Mouse (Mus musculus) layer of hippocampus, postnatal 14 days (tissue): ENCODE measurements at regions not wholly inside any gene's neighbourhood (a gene's known extent, or its start where the extent isn't known, plus 50 kb on each side); places are given as distances from the start of the nearest gene placed in this dataset.

Experiments
- DNase-seq, 2 experiments: peaks; one replicate each; pipeline ENCODE4 v3.0.0; 2021 to 2022; ENCODE audit warnings: low spot score in 2 of 2, mixed read lengths in 1 of 2

DNA sequence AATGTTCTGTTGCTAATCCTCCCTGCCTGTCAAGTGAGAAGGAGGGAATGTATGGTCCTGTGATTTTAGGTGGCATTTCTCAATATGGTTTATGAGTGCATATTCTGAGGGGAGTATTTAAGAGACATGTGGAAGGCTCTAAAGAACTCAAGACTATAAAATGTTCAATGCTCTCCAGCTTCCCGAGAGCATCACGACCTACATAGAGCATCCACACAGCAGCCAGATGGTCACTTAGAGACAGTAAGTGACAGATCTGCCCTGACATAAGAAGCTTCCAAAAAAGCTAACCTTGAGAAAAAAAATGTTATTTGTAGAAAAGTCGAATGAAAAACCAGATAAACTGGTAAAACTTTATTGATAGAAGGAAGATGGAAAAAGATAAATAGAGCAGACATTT is 444.9 kb upstream of the Tnp1 start:
- no peak for DNase-seq

DNA sequence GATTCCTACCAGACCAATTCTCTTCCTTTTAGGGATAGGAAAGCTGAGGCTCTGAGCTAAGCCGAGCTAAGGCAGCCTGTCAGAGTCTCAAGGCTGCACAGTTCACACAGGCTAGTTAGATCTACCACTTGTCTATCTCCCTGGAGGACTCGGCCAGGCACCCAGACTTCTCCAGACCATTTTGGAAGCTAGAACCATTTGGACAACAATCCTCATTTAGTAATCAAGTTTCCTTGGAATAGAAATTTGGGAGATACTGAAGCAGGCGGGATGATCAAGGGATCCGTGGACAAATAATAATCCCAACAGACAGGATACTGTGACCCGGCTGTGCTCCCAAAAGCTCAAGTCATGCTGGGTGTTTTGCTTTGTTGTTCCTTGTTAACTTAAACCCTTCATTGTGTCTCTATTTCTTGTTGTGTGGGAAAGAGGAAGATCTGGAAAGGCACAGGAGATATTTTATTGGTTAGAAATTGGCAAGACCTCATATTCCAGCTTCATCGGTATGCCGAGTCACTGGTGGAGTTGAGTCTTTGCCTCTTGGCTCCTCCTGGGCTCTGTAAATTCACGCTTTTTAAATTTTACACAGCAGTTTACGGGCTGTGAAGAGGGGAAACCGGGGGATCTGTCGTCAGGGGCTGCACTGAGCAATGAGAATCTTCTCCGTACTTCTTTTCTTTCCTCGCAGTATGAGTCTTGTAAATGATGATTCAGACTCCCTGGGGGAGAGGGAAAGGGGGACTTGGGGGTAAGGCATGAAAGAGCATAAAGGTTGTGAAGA is 444.2 kb upstream of the Tnp1 start:
- no peak for DNase-seq

DNA sequence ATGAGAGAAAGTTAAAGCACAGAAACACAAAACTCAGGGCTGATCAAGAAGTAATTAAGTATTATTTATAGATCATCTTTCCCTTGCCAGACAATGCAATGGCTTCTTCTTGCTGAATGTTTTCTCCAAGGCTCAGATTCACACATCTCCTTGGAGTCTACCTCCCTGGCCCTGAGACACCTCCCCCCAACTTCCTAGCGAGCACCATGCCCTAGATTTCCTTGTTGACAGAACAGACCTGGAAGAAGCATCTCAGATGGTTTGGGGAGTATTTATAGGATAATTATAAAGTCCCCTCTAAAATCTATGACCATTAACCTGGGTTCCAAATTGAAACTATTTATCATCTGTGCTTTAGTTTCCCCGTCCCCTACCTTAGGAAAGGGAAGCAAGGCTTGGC is 441.6 kb upstream of the Tnp1 start:
- DNase-seq = no peak

DNA sequence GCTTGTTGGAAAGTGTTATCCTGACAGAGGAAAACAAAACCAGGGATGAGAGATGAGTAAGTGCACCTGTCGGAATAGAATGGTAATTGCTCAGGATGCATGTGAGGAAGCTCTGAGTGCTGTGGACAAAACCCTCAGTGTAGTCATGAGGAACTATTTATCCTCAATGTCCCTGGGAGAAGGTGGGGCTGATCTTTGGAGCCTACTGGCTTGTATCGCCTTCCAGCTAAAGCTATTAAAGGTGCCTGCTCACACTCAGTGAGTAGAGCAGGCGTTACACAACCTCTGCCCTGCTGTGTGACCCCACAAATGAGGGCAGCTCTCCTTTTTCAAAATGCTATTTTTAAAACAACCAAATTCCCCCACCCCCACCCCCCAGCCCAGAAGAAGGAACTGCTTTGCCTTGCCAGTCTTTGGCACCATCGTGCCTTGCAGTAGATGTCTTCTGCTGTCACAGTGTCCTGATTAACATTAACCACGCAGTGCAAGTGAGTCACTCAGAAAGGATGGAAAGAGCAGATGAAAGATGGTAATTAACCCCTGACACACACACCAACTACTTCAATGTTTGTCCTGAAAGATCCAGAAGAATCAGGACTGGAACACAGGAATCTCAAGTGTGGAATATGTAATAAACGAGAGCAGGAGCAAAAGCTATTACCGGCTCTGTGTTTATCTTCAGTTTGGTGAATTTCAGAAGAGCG is 440.8 kb upstream of the Tnp1 start:
- no peak for DNase-seq

DNA sequence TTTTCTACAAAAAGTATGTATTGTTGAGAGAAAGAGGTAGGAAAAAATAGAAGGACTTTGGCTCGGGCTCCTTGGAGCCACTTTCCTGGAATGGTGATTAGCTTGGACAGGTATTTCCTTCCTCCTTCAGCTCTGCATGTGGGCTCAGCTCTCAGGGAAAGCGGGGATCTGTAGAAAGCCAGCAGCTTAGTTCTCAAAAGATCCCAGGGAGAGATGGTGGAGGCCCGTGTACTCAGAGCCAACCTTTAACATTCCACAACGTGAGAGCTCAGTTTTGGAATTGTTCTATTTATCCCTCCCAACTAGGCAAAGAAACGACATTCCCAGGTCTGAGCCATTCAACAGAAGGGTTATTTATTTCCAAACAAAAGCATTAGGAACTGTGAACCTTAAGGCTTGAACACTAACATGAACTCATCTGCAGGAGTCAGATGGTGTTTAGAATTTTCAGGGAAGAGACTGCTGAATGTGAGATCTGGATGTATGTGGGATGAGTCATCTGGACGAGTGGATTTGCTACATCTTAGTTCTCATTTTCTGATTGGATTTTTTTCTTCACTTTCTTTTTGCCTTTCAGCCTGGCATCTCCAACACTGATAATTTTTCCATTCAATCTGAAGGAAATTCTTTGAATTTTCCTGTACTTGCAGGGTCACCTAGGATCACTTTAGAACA is 428.6 kb upstream of the Tnp1 start:
- DNase-seq = no peak

DNA sequence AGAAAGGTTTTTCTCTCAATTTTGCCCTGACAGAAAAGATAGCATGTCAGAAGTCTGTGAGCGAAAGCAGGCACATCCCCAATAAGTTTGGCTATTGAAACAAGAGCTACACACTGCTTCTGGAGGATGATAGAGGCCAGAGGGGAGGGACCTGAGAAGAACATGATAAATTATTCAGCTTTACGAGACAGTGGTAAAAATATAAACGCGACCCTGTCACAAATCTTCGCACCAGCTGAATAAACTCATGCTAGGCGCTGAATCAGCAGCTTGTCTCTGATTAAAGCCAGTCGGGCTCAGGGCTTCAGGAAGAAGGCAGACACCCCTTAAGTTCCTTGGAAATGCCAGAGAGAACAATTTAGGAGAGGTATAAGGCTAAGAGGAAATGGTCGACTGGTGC is 422.7 kb upstream of the Tnp1 start:
- no peak for DNase-seq

DNA sequence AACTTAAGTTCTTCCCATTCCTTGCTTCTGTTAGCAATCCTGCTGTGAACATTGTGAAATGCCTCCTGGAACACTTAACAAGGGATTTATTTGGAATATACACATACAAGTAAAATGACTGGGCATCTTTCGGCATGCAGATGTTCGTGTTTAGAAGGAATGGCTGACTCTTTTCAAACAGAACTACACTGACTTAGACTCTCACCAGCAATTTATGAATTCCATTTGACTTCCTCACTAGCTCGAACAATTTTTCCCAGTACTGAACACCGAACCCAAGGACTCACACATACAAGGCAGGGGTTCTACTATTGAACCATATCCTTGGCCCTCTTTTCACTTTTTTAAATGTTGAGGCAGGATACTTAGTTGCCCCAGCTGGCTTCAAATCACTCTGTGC is 412.4 kb upstream of the Tnp1 start:
- no peak for DNase-seq

DNA sequence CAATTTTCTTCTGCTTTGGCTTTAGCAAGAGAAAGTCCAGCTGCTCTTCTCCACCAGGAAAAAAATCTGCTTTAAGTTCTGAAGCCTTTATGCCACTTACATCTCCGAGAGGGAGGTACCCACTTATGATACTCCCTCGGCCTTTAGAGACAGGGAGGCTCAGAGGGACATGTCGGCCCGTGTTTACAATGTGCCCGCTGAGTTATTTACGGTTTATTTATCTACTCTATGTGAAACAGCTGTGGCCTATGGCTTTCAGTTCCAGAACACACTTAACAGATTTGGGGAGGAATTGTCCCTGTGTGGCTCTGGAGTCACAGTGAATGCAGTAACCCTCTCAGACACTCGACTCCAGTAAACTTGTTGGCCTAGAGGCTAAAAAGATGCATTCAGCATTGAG is 409.3 kb upstream of the Tnp1 start:
- DNase-seq = no peak

DNA sequence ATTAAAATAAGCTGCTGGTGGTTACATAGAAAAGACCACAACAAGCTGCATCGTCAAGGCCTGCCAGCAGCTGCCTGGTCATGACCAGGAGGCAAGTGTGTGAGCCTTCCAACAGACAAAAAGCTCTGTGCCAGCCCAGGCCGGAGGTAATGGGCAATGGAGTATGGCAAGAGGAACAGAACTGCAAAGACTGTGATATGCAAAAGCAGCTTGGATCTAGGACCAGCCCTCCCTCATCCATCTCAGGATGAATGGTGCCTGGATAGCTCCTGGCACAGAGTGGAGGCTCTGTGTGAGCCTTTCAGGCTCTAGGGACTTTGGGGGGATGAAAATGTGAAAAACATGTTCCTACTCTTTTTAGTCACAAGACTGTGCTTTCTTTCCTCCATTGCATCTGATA is 402.5 kb upstream of the Tnp1 start:
- DNase-seq = peak; percentile 9 to 17

DNA sequence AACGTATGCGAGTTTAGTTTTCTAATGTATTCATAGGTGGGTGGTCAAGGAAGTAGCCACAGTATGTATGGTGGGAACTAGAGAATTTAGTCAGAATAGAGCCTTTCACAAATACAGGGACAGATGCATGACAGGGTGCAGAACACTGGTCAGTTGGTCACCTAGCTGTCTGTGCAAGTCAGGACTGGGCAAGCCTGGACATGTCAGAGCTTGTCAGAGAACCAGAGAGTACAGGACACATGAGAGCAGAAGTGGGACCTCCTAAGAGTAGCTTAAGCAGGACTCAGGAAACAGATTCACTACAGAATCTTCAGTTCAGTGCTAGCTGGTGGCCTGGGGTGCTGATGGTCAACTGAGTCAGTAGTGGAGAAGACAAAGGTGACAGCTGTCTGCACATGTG is 395.7 kb upstream of the Tnp1 start:
- DNase-seq = no peak

DNA sequence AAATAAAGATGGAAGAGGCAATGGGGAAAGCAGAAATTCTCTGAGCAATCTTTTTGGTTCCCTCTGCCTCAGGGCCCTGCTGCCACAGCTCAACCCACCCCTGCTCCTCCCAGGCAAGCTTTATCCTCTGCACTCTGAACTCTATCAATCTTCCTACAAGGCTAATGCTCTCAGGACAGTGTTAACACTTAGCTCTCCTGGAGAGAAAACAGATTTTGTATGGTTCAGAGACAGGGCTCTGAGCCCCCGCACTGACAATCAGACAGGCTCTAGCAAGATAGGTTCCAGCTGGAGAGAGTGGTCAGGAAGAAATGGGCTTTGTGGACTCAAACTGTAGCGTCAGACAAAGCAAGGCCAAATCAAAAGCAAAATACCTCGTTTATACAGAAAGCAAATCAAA is 383.5 kb upstream of the Tnp1 start:
- no peak for DNase-seq

DNA sequence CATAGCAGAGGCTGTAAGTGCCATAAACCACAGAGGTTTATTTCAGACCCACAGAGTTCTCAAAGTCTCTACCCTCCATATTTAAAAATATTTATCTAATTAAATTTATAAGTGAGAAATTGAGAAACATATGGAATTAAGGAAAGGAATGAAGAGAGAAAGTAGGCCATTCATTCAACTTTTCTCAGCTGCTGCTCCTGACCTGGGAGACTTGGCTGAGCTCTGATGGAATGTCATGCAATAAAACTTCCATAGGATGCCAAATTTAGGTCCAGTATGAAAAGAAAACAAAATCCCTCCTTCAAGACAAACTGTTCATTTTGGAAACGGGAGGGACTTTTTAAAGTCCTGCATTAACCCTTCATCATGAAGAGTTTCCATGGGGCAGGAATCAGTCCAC is 379.3 kb upstream of the Tnp1 start:
- DNase-seq = no peak

DNA sequence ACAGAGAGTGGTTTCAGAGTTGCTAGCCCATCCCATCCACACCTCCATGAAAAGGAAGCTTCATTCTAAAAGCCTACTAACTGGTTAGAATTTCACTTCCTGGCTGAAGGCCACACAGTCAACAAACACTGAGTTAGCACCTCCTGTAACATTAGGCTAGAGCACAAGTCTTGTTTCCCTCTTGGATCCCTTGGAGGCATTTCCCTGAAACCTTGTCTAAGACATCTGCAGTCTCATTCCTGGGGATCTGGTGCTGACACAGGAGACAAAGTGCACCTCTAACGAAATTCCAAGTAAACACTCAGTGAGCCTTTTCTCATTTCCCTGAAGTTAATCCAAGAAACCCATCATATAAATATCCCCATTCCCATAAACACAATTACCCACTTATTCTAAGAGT is 378.8 kb upstream of the Tnp1 start:
- no peak for DNase-seq

DNA sequence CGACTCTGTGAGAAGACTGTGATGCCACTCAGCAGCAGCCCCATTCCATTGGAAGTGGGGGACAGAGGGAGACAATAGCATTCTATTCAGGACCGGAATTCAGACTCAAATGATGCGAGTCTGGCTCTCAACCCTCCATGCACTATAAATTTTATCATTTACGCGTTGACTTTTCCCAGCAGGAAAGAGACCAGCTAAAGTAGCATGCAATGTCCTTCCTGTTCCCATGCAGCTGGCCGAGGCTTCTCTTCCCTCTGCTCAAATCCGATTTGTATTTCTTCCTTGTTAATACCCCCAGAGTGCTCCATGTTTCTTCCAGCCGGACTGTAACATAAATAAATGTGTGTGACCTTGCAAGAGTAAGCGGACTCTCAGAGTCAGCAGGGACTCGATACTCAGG is 376.4 kb upstream of the Tnp1 start:
- DNase-seq = no peak

DNA sequence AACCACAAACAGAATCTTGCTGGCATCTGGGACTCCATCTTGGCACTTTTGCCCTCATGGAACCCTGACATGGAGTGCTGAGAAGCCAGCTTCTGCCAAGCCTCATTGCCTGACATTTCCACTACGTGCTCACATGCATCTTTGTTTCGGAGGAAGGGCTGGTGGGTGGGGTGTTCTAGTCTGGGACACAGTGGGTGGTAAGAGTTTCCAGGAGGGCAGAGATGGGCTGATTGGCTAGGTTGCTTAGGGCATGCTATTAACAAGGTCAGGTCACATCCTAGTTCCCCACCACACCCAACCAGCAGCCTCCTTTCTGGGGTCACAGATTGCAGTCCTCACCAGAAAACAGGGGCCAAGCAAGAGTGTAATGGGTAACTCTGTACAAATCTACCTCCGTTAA is 374.3 kb upstream of the Tnp1 start:
- DNase-seq = no peak

DNA sequence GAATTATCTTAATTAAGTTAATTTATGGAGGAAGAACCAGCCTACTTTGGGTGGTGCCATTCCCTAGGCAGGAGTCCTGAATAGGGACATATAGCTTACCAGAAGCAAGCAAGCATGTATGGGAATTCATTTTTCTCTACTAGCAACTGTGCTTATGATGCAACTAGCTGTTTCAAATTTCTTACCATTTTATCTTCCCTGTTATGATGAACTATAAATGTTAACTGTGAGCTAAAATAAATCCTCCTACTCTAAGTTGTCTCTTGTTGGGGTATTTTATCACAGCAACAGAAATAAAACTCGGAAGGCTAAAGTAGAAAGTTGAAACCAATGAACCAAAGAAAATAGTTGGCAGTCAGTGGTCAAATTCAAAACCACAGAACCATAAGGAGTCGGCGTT is 373.5 kb upstream of the Tnp1 start:
- DNase-seq = no peak

DNA sequence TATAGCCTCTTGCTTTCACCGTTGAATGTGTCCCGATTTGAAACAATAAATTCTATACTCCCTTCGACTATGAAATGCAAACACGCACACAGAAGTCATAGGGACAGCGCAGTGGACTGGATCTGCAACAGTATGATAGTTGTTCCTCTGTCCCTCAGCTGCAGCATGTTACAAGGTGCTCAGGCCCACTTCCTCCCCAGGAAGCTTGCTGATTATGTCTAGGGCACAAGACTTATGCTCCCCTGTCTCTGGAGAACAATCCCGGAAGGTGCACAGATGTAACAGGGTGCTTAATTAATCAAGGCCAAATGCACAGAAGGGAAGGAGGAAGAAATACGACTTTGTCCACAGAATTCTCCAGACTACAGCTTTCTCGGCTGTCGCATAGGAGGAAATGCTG is 365.9 kb upstream of the Tnp1 start:
- no peak for DNase-seq

DNA sequence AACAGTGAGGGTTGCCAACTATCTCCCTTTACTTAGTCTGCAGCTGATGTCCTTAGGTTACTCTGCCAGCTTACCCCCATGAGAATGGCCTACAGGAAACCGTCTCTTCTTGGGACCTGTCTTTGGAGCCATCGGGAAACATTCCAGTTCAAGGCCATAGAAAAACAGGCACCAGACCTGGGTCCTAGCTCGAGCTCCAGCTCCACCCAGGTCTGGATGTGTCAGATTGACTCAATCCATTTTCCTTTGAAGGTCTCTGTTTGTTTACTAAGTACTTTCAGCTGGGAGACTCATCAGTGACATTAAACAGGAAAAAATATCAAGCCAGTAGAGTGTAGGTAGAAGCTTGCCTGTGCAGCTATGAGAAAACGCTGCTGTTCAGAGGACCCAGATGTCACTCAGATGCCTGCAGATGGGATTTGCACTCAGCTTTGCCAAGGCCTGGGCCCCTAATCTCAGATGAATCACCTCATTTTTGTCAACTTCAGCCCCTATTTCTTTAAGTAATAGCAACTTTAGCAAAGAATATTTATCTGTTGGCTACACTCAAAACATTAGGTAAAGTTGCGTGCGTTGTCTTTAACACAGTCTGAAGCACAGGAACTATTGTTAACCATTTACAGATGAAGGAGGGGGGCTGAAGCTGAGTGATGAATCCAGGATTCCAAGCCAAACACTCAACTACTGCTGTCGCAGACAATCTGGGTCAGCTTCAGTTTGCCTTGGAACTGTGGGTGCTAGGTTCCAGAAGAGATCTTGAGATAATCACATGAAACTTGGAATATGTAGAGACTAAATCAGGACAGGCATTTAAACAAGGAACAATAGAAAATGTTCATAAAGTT is 359.0 kb upstream of the Tnp1 start:
- DNase-seq = no peak

DNA sequence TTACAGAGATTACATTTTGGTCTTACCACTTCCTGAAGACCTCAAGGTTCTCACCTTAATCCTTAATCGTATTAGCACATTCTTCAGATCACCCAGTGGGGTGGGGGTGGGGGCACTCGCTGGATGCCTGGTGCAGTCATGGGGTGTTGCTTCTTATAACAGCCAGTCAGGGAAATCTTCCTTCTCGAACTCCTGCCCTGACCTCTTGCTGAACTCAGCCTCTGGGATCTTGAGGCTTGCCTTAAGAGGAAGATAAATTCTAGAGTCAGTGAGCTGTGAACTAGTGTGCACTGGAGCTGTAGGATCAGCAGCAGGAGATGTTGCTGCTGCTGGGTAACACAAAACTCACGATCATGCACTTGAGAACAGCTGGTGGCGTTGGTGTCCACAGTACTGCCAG is 352.5 kb upstream of the Tnp1 start:
- DNase-seq = no peak

DNA sequence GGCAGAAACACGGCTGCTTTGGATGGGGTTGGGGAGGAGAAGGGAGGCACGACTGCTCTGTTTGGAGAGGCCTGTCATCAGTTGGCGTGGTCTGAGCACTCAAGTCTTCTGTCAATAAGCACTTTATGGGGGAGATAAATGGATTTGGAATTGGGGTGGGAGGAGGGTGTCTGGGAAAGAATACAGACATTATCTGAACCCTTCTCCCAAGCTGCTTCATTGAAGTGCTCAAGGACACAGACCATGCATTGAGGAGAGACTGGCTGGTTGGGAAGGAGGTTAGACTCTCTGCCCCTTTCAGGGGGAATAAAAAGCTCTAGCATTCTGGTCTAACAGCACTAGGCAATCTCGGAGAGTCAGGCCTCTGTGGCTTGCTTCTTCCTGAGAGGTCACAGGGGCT is 350.1 kb upstream of the Tnp1 start:
- DNase-seq = no peak

DNA sequence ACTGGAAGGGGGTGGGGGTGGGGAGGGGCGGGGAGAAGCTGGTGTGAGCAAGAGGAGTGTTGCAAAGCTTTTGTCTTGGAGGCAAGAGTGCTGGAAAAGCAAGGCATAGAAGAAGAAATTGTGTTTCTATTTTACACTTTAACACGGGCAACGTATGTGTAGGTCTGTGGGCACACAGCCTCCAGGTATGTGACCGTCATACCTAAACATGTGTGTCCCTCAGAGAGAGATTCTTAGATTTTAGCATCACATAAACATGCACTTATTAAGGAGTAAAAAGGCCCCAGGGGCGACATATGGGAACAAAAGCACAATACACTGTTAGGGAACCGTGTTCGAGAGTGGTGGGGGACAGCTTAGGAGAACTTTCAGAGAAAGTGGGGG is 348.6 kb upstream of the Tnp1 start:
- no peak for DNase-seq
